Mouse (Mus musculus) kidney, adult 2 months (tissue): ENCODE measurements around the gene Syt1.

Experiments used
- CTCF ChIP-seq: fragments of 200-500 bp; conservative IDR thresholded peaks from 2 replicates; pipeline ENCODE4 v1.5.1; 2011; ENCODE audit warnings: low read depth, mild to moderate bottlenecking, control low read depth, low read length, moderate library complexity, mixed read lengths; ENCODE audit not compliant: insufficient read depth, insufficient read length
- POLR2A ChIP-seq: fragments of 200-500 bp; IDR thresholded peaks from one replicate; pipeline ENCODE4 v1.6.1; 2011; ENCODE audit warnings: low read depth, low read length, control low read depth

GRCm38 (mm10) chr10:108905264-108905663, 105.5 kb downstream of the Syt1 start:
- TF ChIP-seq CTCF (no peak), POLR2A (no peak)
